Mouse (Mus musculus) regulatory T cell (primary cell): ENCODE data around the gene Prr14l.
"Not testable (repeated sequence)": the region's sequence is repeated elsewhere in the genome, so short reads cannot be mapped to it uniquely, and the experiment has no call there.

ENCODE experiments used
- in situ Hi-C: fragments of 300-600 bp; cut with MboI, MseI; formaldehyde crosslinking; loops from one replicate; pipeline ENCODE4 v1.15.1; 2025; ENCODE audit warnings: high pct_unique_total_duplicates

Prr14l gene

DNA sequence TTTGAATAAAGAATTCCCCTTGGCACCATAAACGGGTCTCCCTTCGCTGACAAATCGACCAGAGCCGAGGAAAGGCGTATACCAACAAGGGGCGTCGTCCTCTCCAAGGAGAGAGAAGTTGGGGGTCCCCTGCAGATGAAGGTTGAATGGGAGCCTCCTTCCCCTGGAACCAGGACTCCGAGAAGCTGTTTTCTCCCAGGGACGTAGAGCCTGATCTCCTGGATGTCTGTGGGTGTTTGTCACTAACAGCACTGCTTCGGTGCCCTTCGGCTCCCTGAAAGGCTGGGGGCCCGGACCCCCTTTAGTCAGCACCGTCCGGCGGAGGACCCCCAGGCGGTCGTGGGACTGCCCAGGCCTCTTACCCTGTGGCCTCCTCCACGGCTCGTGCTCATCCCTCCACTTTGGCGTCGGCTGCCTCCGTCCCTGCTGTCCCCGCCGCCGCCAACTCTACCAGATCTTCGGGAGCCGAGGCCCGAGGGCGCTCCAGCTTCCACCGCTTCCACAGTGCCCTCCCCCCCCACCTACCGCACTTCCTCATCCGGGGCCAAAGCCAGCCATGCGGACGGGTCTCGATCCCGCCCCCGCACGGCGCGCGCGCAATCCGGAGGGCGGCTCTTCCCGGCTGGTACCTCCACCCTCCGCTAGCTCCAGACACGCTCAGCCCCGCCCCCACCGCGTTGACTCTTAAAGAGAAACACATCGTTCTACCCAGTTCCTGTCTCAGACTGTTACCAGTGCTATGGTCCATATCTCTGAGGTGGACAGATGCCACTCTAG lies at the start of gene Prr14l:
TSS of gene Prr14l (minus strand) at position 526 of the 777 bp plus-strand sequence.
- in situ Hi-C loops: no loop called here

DNA sequence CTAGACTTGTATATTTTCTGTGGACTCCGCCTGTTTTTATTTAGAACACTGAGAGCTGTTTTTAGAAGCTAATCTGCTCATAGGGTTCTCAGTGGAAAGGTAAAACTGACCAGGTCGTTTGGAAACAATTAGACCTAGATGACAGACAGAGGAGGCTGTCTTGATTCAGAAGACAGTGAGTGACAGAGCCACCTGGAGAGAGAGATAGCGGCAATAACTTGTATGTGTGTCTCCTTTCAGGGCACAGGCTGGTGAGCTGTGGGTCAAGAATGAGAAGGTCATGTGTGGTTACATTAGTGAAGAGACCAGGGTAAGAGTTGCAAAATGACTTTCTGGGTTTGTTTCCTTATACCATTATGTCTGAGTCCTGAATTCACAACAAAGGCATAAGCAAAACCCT lies 32.7 kb upstream of the Prr14l start:
- in situ Hi-C loops: loop anchor here (5.0 kb wide), 1 partner anchor 69 kb away; no protein-coding TSS in a partner anchor

DNA sequence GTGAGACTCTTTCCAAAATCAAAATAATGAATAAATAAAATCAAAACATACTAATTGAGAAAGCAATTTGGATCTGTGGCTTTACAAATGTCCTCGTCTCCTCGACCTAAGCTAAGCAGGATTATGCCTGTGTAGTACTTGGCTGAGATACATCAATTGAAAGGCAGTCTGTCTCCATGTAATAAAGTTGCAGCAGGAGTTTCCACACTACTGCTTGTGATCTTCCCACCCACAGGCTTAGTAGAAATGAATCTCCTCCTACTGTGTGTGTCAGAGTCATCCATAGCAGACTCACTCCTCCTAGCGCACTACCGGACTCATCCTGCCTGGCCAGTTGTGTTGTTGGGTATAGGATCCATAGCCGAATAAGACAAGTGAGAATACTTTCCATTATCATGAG lies 18.3 kb upstream of the Prr14l start:
- in situ Hi-C loops: no loop called here

- in situ Hi-C loops: no loop called here
Observed at GRCm38 (mm10) chr5:32869389-32870024, 15.5 kb upstream of the Prr14l start.

DNA sequence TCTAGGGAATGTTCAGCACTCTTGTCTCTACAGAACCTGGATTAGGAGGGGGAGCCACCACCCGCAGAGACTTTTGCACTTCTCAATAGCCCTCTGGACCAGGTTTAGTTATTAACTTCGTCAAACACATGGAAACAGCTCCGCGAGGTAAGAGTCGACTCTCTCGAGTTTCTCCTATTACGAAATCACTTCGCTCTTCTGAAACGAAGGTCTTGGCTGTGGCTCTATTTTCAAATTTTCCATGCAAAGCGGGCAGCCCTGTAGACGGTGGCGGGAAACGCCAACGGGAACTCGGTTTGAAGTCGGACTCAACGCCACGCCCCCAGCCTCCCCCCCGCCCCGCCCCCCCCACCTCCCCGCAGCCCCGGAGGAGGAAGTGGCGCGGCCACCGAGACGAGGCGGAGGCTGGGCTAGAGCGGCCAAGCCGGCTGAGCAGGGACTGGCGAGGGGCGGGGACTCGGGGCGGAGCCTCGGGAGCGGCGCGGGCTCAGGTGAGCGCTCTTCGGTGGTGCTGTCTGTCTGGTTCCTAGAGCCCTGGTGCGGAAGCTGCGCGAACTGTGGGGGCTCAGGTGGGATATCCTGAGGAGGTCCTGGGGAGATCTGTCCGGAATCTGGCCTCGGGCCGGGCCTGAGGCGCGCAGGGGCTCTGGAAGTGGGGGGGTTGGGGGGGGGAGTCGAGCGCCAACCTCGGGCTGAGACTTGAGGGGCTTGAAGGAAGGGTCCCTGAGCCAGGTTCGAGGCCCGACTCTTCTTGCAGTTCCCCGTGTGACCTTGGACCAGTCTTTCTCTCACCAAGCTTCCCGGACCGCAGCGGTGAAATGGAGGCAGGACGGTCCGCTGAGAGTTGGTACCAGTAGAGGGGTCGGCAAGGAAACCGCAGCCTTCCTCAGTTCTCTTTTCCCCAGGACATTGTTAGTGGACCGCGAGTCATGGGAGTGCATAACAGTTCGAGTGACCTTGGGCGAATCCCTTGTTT lies 9.5 kb upstream of the Prr14l start, which contains the start of gene Depdc5:
TSS of gene Depdc5 (plus strand) at position 449 of the 976 bp plus-strand sequence.
- in situ Hi-C loops: no loop called here

GRCm38 (mm10) chr5:32862469-32863132 lies 8.5 kb upstream of the Prr14l start:
- in situ Hi-C loops: no loop called here

DNA sequence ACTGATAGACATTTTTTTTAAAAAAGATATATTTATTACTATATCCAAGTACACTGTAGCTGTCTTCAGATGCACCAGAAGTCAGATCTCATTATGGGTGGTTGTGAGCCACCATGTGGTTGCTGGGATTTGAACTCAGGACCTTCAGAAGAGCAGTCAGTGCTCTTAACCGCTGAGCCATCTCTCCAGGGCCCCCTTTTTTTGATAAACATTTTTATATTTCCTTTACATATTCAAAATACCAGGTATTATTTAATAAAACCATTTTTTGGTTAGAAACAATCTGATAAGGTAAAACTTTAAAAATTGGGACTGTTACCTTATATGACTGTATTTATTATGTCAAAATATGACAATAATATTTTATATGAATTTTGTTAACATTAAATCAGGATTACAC lies 7.0 kb upstream of the Prr14l start:
- in situ Hi-C loops: no loop called here

DNA sequence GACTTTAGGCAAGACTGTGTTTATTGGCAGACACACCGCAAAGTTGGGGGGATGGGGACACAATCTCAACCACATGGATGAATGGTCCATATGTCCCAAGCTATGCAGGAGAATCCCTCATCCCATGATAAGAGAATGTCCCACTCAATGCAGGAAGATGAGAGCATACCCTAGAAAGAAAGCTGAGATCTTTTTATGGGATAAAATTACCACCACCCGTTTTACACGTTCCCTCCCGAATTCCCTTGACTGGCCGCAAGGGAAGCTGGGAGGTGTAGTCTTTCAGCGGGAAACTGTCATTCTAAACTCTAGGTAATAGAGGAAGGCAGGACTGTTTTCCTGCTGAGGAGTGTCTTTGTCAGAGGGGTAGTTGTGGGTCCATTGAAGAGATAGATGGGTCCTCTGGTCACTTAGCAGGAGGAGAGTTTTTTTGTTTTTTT lies 3.7 kb upstream of the Prr14l start:
- in situ Hi-C loops: no loop called here

GRCm38 (mm10) chr5:32855274-32855673 lies 1.2 kb upstream of the Prr14l start:
- in situ Hi-C loops: not testable (repeated sequence)

GRCm38 (mm10) chr5:32854818-32855217 lies 762 bp upstream of the Prr14l start:
- in situ Hi-C loops: no loop called here

DNA sequence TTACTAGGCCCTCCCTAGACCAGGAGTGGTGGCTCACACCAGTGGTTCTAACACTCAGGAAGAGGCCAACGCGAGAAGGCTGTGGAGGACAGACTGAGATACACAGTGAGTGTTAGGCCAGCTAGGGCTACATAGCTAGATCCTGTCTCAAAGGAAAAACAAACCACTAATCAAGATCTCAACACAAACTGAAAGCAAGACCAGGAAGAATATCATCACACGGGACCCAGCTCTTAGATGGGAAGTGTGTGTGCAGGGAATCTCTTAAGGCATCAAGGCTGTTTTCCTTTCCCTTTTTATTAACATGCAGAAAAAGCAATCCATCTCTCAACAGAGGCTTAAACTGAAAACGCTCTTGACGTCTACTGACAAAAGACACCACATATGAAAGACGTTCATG lies 2.0 kb downstream of the Prr14l start:
- in situ Hi-C loops: no loop called here

DNA sequence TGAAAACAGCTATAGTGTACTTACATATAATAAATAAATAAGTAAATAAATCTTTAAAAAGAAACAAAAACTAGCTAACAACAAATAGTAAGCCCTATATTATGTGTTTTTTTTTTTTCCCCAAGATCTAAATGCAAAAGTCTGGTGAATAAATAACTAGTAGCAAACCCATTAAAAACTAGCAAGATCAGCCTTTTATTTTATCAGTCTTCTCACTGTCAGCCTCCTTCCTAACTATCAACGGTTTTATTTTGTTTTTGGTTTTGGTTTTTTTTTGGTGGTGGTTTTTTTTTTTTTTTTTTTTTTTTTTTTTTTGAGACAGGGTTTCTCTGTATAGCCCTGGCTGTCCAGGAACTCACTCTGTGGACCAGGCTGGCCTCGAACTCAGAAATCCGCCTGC lies 4.5 kb downstream of the Prr14l start:
- in situ Hi-C loops: loop anchor here (25.0 kb wide), 1 partner anchor 788 kb away; the partner anchor contains the start of genes Fam53a and Gm9903

GRCm38 (mm10) chr5:32849178-32849577 lies 4.9 kb downstream of the Prr14l start:
- in situ Hi-C loops: loop anchor here (25.0 kb wide), 1 partner anchor 788 kb away; the partner anchor contains the start of genes Fam53a and Gm9903

DNA sequence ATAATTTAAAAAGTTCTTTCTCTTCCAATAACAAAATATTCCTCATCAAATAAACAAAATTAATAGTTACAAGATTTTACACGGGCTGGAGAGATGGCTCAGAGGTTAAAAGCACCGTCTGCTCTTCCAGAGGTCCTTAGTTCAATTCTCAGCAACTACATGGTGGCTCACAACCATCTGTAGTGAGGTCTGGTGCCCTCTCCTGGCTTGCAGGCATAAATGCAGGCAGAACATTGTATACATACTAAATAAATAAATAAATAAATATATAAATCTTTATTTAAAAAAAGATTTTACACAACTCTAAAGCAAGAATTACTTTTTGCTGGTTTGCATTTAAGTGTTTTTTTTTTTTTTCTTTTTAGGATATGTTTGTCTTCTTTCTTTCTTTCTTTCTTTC lies 14.0 kb downstream of the Prr14l start:
- in situ Hi-C loops: loop anchor here (5.0 to 25.0 kb wide), 2 partner anchors 33 to 797 kb away; partner anchors contain the start of genes Fam53a and Gm9903

DNA sequence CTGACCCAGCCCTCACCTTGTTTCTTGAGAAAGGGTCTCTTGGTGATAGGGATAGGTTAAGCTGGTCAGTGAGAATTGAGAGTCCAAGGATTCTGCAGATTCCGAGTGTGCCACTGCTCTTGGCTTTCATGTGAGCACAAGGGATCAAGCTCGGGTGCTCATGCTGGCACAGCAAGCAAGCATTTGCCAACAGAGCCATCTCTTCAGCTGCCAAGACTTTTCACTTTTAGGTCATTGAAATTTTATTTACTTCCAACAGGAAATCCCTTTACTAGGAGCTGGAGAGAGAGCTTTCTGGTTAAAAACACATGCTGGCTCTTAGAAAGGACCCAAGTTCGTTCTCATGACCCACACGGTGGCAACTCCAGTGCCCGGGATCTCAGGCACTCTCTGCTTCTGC lies 17.1 kb downstream of the Prr14l start:
- in situ Hi-C loops: loop anchor here (25.0 kb wide), 1 partner anchor 800 kb away; the partner anchor contains the start of genes Fam53a and Gm9903

DNA sequence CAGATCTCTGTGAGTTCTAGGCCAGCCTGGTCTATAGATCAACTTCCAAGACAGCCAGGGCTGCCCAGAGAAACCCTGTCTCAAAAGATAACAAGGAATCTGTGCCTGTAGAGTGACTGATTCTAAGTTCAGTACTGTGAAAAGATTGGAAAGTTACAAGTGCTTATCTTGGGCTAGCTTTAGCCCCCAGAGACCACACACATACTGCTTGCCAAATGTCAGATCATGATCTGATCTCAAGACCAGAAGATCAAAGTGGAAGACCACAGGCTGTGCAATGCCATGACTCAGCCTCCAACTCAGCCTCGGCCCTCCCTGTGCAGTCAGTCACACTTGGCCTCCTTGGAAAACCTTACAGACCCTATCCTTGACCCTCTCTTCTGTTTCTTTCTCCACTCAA lies 19.6 kb downstream of the Prr14l start:
- in situ Hi-C loops: loop anchor here (25.0 kb wide), 1 partner anchor 803 kb away; the partner anchor contains the start of genes Fam53a and Gm9903

DNA sequence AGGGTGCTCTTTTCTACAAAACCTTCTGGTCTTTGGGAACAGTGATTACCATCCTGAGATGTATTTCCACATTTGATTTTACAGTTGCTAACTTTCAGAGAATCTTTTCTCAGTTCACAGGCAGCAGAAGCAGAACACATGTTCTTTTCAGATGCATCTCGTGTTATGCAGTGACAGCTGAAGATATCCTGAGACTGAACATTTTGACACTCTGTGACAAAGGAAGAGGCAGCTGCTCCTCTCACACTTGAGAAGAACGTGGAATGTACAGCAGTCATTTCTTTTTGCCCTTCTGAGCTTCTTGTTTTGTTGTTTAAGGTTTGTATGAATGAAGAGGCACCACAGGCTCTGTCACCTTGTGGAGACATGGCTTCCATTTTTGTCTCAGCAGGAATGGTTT lies 24.0 kb downstream of the Prr14l start:
- in situ Hi-C loops: loop anchor here (25.0 kb wide), 1 partner anchor 807 kb away; the partner anchor contains the start of genes Fam53a and Gm9903

DNA sequence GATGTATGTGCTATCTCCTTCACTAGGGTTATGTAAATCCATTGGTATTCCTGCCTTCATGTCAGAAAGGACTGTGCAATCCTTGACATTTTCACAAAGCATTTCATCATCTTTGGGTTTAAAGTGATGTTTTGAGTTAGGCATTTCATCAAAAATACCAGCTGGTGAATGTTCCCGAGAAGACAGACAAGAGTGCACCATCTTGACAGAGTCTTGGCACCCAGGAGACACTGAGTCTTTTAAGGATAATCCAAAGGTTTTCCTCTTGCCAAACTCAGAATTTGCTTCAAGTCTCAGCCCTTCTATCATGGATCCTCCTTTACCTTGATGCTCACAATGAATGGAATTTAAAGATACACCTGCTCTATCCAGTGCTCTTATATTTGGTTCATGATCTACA lies 25.3 kb downstream of the Prr14l start:
- in situ Hi-C loops: loop anchor here (25.0 kb wide), 1 partner anchor 809 kb away; the partner anchor contains the start of genes Fam53a and Gm9903

DNA sequence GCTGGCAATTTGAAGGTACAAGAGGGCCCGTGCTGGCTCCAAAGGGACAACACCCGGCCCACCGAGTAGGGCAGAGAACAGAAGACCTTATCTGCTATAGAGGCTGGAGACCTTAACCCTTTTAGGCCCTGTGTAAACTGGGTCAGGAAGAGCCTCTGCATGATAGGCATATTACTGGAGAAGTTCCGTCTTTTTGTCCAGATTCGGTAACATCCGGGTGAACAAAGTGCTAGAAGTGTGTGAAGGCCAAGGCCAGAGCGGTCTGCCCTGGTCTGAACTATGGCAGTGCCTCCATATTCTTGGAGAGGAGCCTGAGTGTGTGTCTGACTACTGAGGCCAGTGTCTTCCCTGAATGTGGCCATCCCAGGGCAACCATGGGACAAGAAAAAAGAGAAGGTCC lies 27.0 kb downstream of the Prr14l start, which contains the start of gene Gm20671:
TSS of gene Gm20671 (minus strand) at position 101 of the 400 bp plus-strand sequence.
- in situ Hi-C loops: loop anchor here (25.0 kb wide), 1 partner anchor 810 kb away; the partner anchor contains the start of genes Fam53a and Gm9903

DNA sequence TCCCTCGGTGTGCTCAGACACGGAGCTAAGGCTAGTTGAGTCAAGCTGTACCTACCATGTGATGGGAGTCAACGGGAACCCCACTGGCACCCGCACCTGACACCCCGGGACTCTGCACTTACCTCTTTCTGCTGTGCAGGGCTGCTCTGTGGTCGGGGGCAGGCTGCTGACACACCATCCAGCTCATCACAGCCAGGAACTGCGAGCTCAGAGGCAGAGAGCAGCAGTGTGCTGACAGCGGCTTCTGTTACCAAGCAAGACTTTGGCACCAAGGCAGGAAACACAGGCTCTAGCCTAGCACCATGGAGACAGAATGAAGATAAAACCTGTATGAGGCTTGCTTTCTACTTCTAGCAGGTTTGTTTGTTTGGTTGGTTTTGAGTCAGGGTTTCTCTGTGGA lies 33.6 kb downstream of the Prr14l start:
- in situ Hi-C loops: no loop called here
